Mouse (Mus musculus): ENCODE data around the gene Gm12887.

- TF ChIP-seq NRF1 (IDR thresholded peaks at IDR 0.05; ENCODE audit: low read depth, low read length) (no peak), EP300 (IDR thresholded peaks at IDR 0.05; ENCODE audit: low read length) (no peak), USF1 (IDR thresholded peaks at IDR 0.05; ENCODE audit: low read depth, low read length) (no peak), ZMIZ1 (IDR thresholded peaks at IDR 0.05; ENCODE audit: low read depth, low read length) (no peak), JUND (conservative IDR thresholded peaks at IDR 0.05; ENCODE audit: low read depth, low read length) (no peak), POLR2A (IDR thresholded peaks at IDR 0.05; ENCODE audit: low read depth, low read length) (no peak), CTCF (conservative IDR thresholded peaks at IDR 0.05 in 1 of 2, IDR thresholded peaks at IDR 0.05 in 1 of 2; ENCODE audit: low read depth in 2 of 2, low read length in 2 of 2) (no peak), MAFK (IDR thresholded peaks at IDR 0.05; ENCODE audit: insufficient replicate concordance, low read length) (no peak), JUN (IDR thresholded peaks at IDR 0.05; ENCODE audit: insufficient read depth, low read depth, low read length) (no peak), USF2 (conservative IDR thresholded peaks at IDR 0.05; ENCODE audit: low read depth, low read length) (no peak)
These were observed 35.1 kb upstream of the Gm12887 start for GRCm38 (mm10) chr4:121657040-121657439.
